Mouse (Mus musculus) liver, embryonic 14.5 days (tissue): ENCODE results near the gene Rad17. TPM values are rescaled to one million over a fixed set of nuclear protein-coding genes. Genes with fewer than 3 reads are reported as not detected.
A peak's percentile ranks its signal among the peaks of the same experiment; 100 is the strongest.

Experiments used
- ATAC-seq: fragments of 200-750 bp; cut with Nextera tagmentation; 2 replicates; pipeline ENCODE4 v1.8.0; 2017; ENCODE audit warnings: moderate number of reproducible peaks, mild to moderate bottlenecking, moderate library complexity; ENCODE audit not compliant: insufficient read depth
- DNase-seq, 3 experiments: peaks; one replicate each; pipeline ENCODE4 v3.0.0-alpha.2; 2012 to 2013; ENCODE audit warnings: low read depth in 3 of 3, low spot score in 3 of 3
- H3K27ac ChIP-seq: fragments of 300-500 bp; sonication (generic); 2 replicates; pipeline ENCODE4 v1.5.1; 2014; ENCODE audit warnings: moderate library complexity, mild to moderate bottlenecking, control low read depth, inconsistent platforms
- H3K27me3 ChIP-seq: fragments of 300-500 bp; sonication (generic); 2 replicates; pipeline ENCODE4 v1.6.1; 2014; ENCODE audit warnings: mild to moderate bottlenecking, low read length, moderate library complexity; ENCODE audit not compliant: control insufficient read depth, insufficient read depth
- H3K36me3 ChIP-seq: fragments of 300-500 bp; sonication (generic); replicated peaks from 2 replicates; pipeline ENCODE4 v1.6.1; 2014; ENCODE audit warnings: low read depth; ENCODE audit not compliant: control insufficient read depth, insufficient read depth
- H3K4me1 ChIP-seq, 2 experiments: fragments of 200-500 bp in 1 of 2; fragments of 300-500 bp in 1 of 2; sonication (generic) in 1 of 2; replicated peaks; 2 replicates each; pipeline ENCODE4 v1.6.1; 2012 to 2014; ENCODE audit warnings: antibody characterized with exemption in 1 of 2, inconsistent platforms in 1 of 2, low read length in 1 of 2; ENCODE audit not compliant: control insufficient read depth in 2 of 2, insufficient read depth in 2 of 2
- H3K4me2 ChIP-seq: fragments of 300-500 bp; sonication (generic); 2 replicates; pipeline ENCODE4 v1.6.1; 2014; ENCODE audit warnings: low read depth, mild to moderate bottlenecking, control low read depth, moderate library complexity
- H3K4me3 ChIP-seq, 2 experiments: fragments of 200-500 bp in 1 of 2; fragments of 300-500 bp in 1 of 2; sonication (generic) in 1 of 2; 2 replicates each; pipeline ENCODE4 v1.5.1; 2012 to 2014; ENCODE audit warnings: low read depth in 2 of 2, low read length in 2 of 2, mild to moderate bottlenecking in 2 of 2, control low read depth in 1 of 2, inconsistent platforms in 1 of 2, moderate library complexity in 1 of 2; ENCODE audit not compliant: insufficient read depth in 1 of 2
- H3K9ac ChIP-seq: fragments of 300-500 bp; sonication (generic); replicated peaks from 2 replicates; pipeline ENCODE4 v1.6.1; 2014; ENCODE audit warnings: mild to moderate bottlenecking, control low read depth, moderate library complexity
- H3K9me3 ChIP-seq: fragments of 300-500 bp; sonication (generic); 2 replicates; pipeline ENCODE4 v1.6.1; 2016; ENCODE audit warnings: low read length, mixed read lengths; ENCODE audit not compliant: control insufficient read depth
- CTCF ChIP-seq: IDR thresholded peaks from 2 replicates; pipeline ENCODE4 v1.5.1; 2016; ENCODE audit warnings: antibody characterized with exemption, low read depth, control low read depth
- EP300 ChIP-seq: IDR thresholded peaks from 2 replicates; pipeline ENCODE4 v1.6.1; 2016; ENCODE audit warnings: antibody characterized with exemption, low read depth
- WGBS: fragments of 180-500 bp; shearing (Covaris S2); extraction: QIAGEN DNeasy Blood & Tissue Kit; methylation state at CpG from one replicate; pipeline ENCODE4 v1.1.7; 2014; ENCODE audit not compliant: insufficient replicate concordance; 5-methylcytosine and 5-hydroxymethylcytosine counted together
- polyA plus RNA-seq, 2 experiments: library from polyadenylated mRNA; depleted of rRNA in 1 of 2; stranded (reverse) in 1 of 2; unstranded in 1 of 2; fragments of >200 nt; fragmentation: Nextera tagmentation in 1 of 2; extraction: Ambion mirVana in 1 of 2; gene quantifications; 2 replicates each; pipeline versions ENCODE4 v1.2.1 to v1.2.3; 2012 to 2014

Gene Rad17
- polyA plus RNA-seq, 2 experiments: 8.5 to 13.6 TPM

- peak overlapping the region; percentile 28; the same call in 1 of the 2 replicates for H3K27ac ChIP-seq
- peaks cover 0 to 11% of the 10 kb centered on the region in 2 experiments; a peak in 3 of 4 replicates for H3K4me1 ChIP-seq
- TF ChIP-seq EP300: no peak
- no peak for TF ChIP-seq CTCF
- H3K9me3 ChIP-seq: peaks cover 2% of the 10 kb centered on the region
- H3K27me3 ChIP-seq: no peaks in the 10 kb centered on the region
- H3K4me3 ChIP-seq: no peak overlapping the region
- no peak overlapping the region for H3K9ac ChIP-seq
- DNase-seq (no peak), ATAC-seq (no peak)
- 78% methylated on average over 10 of the region's 10 CpGs for WGBS
- no peak overlapping the region for H3K4me2 ChIP-seq
- no peaks in the 10 kb centered on the region; the same call in 1 of the 2 replicates for H3K36me3 ChIP-seq
Observed at GRCm38 (mm10) chr13:100603031-100603737, 47.7 kb downstream of the Rad17 start.

- WGBS: 45% methylated on average over 5 of the region's 5 CpGs
Observed at GRCm38 (mm10) chr13:100602239-100602902, 48.5 kb downstream of the Rad17 start.

GRCm38 (mm10) chr13:100601034-100601433 is 49.8 kb downstream of the Rad17 start:
- no peak for TF ChIP-seq EP300
- no peak for TF ChIP-seq CTCF
- Histone ChIP-seq H3K9me3 (no peaks in the 10 kb centered on the region), H3K4me3 (peak overlapping the region; percentile 27 to 31; a peak in 3 of 4 replicates), H3K27ac (no peak overlapping the region), H3K27me3 (no peaks in the 10 kb centered on the region), H3K36me3 (no peaks in the 10 kb centered on the region), H3K4me1 (peaks cover 0 to 11% of the 10 kb centered on the region in 2 experiments; a peak in 3 of 4 replicates), H3K4me2 (peak overlapping the region; percentile 59), H3K9ac (peak overlapping the region; percentile 16)
- WGBS: 30% methylated on average over 8 of the region's 8 CpGs
- DNase-seq (no peak), ATAC-seq (peak; percentile 40)

More at GRCm38 (mm10) chr13:100602239-100602902, 48.5 kb downstream of the Rad17 start:
- Histone ChIP-seq H3K4me2 (0 out of 2 replicates have a peak overlapping the region, but pooled peaks have one; percentile 22), H3K4me3 (no peak overlapping the region), H3K27me3 (no peaks in the 10 kb centered on the region), H3K9ac (no peak overlapping the region), H3K36me3 (no peaks in the 10 kb centered on the region), H3K9me3 (no peaks in the 10 kb centered on the region), H3K4me1 (peaks cover 0 to 11% of the 10 kb centered on the region in 2 experiments; a peak in 3 of 4 replicates), H3K27ac (peak overlapping the region; percentile 28; the same call in 1 of the 2 replicates)
- no peak for TF ChIP-seq EP300
- TF ChIP-seq CTCF: no peak
- ATAC-seq (peak; percentile 79), DNase-seq (peak; percentile 41 to 42 (median 41))

- H3K36me3 ChIP-seq: no peaks in the 10 kb centered on the region
- ATAC-seq: no peak
- 43% methylated on average over 12 of the region's 12 CpGs for WGBS
- DNase-seq: no peak
- no peaks in the 10 kb centered on the region for H3K27me3 ChIP-seq
- H3K4me1 ChIP-seq: peaks cover 0 to 11% of the 10 kb centered on the region in 2 experiments; a peak in 3 of 4 replicates
- H3K9me3 ChIP-seq: no peaks in the 10 kb centered on the region
- TF ChIP-seq CTCF (no peak), EP300 (no peak)
- no peak overlapping the region; the same call in 1 of the 2 replicates for H3K9ac ChIP-seq
- peak overlapping the region; percentile 27 to 31; a peak in 3 of 4 replicates for H3K4me3 ChIP-seq
- H3K27ac ChIP-seq: no peak overlapping the region
- peak overlapping the region; percentile 59 for H3K4me2 ChIP-seq
Observed at GRCm38 (mm10) chr13:100600317-100600716, 50.5 kb downstream of the Rad17 start.

- ATAC-seq: no peak
- Histone ChIP-seq H3K4me1 (peaks cover 0 to 15% of the 10 kb centered on the region in 2 experiments; a peak in 3 of 4 replicates), H3K27me3 (no peaks in the 10 kb centered on the region), H3K9ac (no peak overlapping the region), H3K4me3 (no peak overlapping the region), H3K36me3 (no peaks in the 10 kb centered on the region), H3K27ac (no peak overlapping the region), H3K4me2 (no peak overlapping the region), H3K9me3 (no peaks in the 10 kb centered on the region)
- DNase-seq: no peak
- 77% methylated on average over 9 of the region's 9 CpGs for WGBS
- TF ChIP-seq EP300 (no peak), CTCF (no peak)
Observed at GRCm38 (mm10) chr13:100597284-100597683, 53.6 kb downstream of the Rad17 start.
